Mouse (Mus musculus) neural tube, embryonic 15.5 days (tissue): Measurements from ENCODE around the gene Mapk3. TPM values are rescaled to one million over a fixed set of nuclear protein-coding genes. Genes with fewer than 3 reads are reported as not detected.

Experiments used
- ATAC-seq: fragments of 200-750 bp; cut with Nextera tagmentation; 2 replicates; pipeline ENCODE4 v1.8.0; 2017; ENCODE audit warnings: mild to moderate bottlenecking, moderate TSS enrichment, moderate library complexity; ENCODE audit not compliant: low FRiP score
- H3K27ac ChIP-seq: fragments of 300-500 bp; sonication (generic); replicated peaks from 2 replicates; pipeline ENCODE4 v1.5.1; 2015; ENCODE audit warnings: mild to moderate bottlenecking, inconsistent platforms
- H3K27me3 ChIP-seq: fragments of 300-500 bp; sonication (generic); replicated peaks from 2 replicates; pipeline ENCODE4 v1.6.1; 2015; ENCODE audit warnings: inconsistent platforms
- H3K36me3 ChIP-seq: fragments of 300-500 bp; sonication (generic); 2 replicates; pipeline ENCODE4 v1.6.1; 2015; ENCODE audit warnings: inconsistent platforms
- H3K4me1 ChIP-seq: fragments of 300-500 bp; sonication (generic); 2 replicates; pipeline ENCODE4 v1.6.1; 2015; ENCODE audit warnings: inconsistent platforms
- H3K4me2 ChIP-seq: fragments of 300-500 bp; sonication (generic); 2 replicates; pipeline ENCODE4 v1.6.1; 2015; ENCODE audit warnings: inconsistent platforms, mild to moderate bottlenecking, moderate library complexity
- H3K4me3 ChIP-seq: fragments of 300-500 bp; sonication (generic); replicated peaks from 2 replicates; pipeline ENCODE4 v1.5.1; 2015; ENCODE audit warnings: mild to moderate bottlenecking, inconsistent platforms
- H3K9ac ChIP-seq: fragments of 300-500 bp; sonication (generic); replicated peaks from 2 replicates; pipeline ENCODE4 v1.6.1; 2015; ENCODE audit warnings: mild to moderate bottlenecking, inconsistent platforms
- H3K9me3 ChIP-seq: fragments of 300-500 bp; sonication (generic); replicated peaks from 2 replicates; pipeline ENCODE4 v1.6.1; 2016; ENCODE audit warnings: inconsistent platforms
- WGBS: fragments of 180-500 bp; shearing (Covaris S2); methylation state at CpG from one replicate; pipeline ENCODE4 v1.1.7; 2015; ENCODE audit warnings: mixed read lengths; 5-methylcytosine and 5-hydroxymethylcytosine counted together
- polyA plus RNA-seq: library from polyadenylated mRNA; unstranded; fragments of >200 nt; fragmentation: Nextera tagmentation; extraction: Ambion mirVana; gene quantifications from 2 replicates; pipeline ENCODE4 v1.2.1, GENCODE M21; 2015

Gene Mapk3
- polyA plus RNA-seq, 1 experiment from 2014 or later, result 105 TPM

- H3K4me1 ChIP-seq, result peaks cover 39% of the 10 kb centered on the region
- H3K9ac ChIP-seq, result no peak overlapping the region
- no peak overlapping the region for H3K4me2 ChIP-seq
- 93% methylated on average over 4 of the region's 4 CpGs for WGBS
- no peak overlapping the region for H3K4me3 ChIP-seq
- H3K36me3 ChIP-seq, result peaks cover 65% of the 10 kb centered on the region
- no peak overlapping the region for H3K27ac ChIP-seq
- ATAC-seq, result no peak
- no peaks in the 10 kb centered on the region for H3K27me3 ChIP-seq
- no peaks in the 10 kb centered on the region for H3K9me3 ChIP-seq
Measured at GRCm38 (mm10) chr7:126789141-126789540, 29.7 kb downstream of the Mapk3 start.

DNA sequence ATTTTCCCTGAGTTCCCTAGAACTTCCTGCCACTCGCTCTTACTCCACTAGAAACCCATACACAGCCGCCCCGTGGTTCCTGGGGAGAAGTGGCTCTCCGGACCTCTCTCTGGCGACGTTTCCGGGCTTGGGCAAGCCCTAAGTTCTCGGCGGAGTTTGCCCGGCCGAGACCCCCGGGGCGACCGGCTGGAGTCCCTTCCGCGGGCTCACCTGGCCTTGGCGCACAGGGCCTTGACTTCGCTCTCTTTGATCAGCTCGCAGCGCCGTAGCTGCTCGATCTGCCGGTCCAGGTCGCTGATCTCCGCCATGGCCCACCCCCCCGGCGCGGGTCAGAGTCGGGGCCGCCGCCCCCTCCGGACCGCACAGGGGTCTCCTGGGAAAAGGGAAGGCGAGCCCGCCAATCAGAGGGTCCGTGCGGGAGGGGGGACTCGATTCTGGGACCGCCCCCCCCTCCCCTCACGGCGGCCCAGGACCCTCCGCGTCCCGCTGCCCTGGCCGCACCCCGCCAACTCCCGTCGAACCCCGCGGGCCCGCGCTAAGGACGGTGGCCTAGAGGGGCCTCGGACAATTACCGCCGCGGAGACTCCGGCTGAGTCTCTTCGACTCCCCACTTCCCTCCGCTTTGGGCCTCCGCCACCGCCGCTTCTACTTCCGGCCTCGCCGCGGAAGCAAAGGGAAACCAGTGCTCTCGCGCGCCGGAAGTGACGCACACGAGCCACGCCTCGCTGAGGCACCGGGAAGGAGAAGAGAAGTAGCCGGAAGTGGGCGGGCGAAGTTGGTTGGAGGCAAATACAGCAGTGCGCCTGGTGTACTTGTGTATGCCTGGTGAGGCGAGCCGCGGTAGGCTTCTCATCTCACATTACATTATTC, 32.7 kb downstream of the Mapk3 start, which contains the start of gene Ppp4c:
TSS of gene Ppp4c (minus strand) at position 646 of the 870 bp plus-strand sequence.
- Histone ChIP-seq H3K9me3 (no peaks in the 10 kb centered on the region), H3K27ac (peak within 1 kb of the TSS; percentile 91), H3K4me1 (peaks cover 55% of the 10 kb centered on the region), H3K4me2 (peak within 1 kb of the TSS; percentile 88), H3K36me3 (peaks cover 65% of the 10 kb centered on the region), H3K9ac (peak within 1 kb of the TSS; percentile 85), H3K27me3 (no peaks in the 10 kb centered on the region), H3K4me3 (peak within 1 kb of the TSS; percentile 86)
- ATAC-seq, result peak; percentile 94
- WGBS, result under 1% methylated on average over 78 of the region's 83 CpGs

- H3K9ac ChIP-seq, result peak overlapping the region; percentile 85
- H3K4me2 ChIP-seq, result peak overlapping the region; percentile 88
- H3K36me3 ChIP-seq, result peaks cover 59% of the 10 kb centered on the region
- peak overlapping the region; percentile 86 for H3K4me3 ChIP-seq
- peak overlapping the region; percentile 91 for H3K27ac ChIP-seq
- ATAC-seq, result peak; percentile 20; the same call in 1 of the 2 replicates
- peaks cover 61% of the 10 kb centered on the region for H3K4me1 ChIP-seq
- H3K9me3 ChIP-seq, result no peaks in the 10 kb centered on the region
- WGBS, result 32% methylated on average over 11 of the region's 11 CpGs
- H3K27me3 ChIP-seq, result no peaks in the 10 kb centered on the region
Measured at GRCm38 (mm10) chr7:126792721-126793443, 33.5 kb downstream of the Mapk3 start.

DNA sequence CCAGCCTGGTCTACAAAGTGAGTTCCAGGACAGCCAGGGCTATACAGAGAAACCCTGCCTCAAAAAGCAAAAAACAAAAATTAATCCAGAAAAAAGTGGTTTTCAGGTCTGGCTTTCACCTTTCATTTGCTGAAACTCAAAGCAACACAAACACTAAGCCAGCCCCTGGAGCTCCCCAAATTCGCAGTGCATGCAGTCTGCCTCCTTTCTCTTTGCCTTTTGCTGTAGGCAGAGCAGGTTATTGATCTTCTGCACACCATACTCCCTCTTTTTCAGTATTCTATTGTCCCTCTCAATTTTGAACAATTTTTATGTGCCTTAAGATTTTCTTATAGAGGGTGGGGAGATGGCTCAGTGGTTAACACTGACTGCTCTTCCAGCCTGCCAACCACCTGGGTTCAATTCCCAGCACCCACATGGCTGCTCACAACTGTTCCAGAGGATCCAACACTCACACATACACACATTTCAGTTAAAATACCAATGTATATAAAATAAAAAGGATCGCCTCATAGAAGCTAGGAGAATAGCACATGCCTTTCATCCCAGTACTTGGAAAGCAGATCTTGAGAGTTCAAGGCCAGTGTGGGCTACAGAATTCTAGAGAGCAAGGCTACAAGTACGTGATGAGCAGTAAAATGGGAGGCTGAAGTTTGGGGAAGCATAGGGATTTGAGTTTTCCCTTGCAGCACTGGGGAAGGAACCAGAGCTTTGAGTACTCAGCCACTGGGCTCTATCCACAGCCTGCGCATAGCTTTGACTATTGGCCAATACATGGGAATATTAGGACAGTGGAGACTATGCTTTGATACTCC, 34.3 kb downstream of the Mapk3 start:
- H3K27me3 ChIP-seq, result no peaks in the 10 kb centered on the region
- H3K4me3 ChIP-seq, result no peak overlapping the region
- H3K9me3 ChIP-seq, result no peaks in the 10 kb centered on the region
- H3K9ac ChIP-seq, result no peak overlapping the region
- no peak overlapping the region for H3K4me2 ChIP-seq
- 75% methylated on average over 4 of the region's 4 CpGs for WGBS
- H3K4me1 ChIP-seq, result peaks cover 66% of the 10 kb centered on the region
- peaks cover 51% of the 10 kb centered on the region for H3K36me3 ChIP-seq
- ATAC-seq, result no peak
- 0 out of 2 replicates have a peak overlapping the region, but pooled peaks have one; percentile 91 for H3K27ac ChIP-seq

DNA sequence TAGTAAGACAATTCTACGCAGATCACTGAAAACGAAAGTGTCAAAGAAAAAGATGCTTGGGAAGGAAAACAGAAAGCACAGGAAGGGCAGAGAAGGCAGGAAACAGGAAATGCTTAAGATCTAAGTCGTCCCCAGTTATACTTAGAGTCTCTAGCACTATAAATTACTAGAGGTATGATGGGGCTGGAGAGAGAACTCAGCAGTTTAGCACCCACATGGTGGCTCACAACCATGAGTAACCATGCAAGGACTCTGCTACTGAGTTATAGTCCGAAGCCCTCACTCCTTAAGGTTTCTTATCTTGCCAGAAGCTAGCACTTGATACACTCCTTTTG, 34.8 kb downstream of the Mapk3 start:
- Histone ChIP-seq H3K4me1 (peaks cover 60% of the 10 kb centered on the region), H3K9me3 (no peaks in the 10 kb centered on the region), H3K27ac (no peak overlapping the region), H3K9ac (no peak overlapping the region), H3K4me2 (no peak overlapping the region), H3K36me3 (peaks cover 45% of the 10 kb centered on the region), H3K27me3 (no peaks in the 10 kb centered on the region), H3K4me3 (no peak overlapping the region)
- 83% methylated on average over 4 of the region's 4 CpGs for WGBS
- no peak for ATAC-seq

DNA sequence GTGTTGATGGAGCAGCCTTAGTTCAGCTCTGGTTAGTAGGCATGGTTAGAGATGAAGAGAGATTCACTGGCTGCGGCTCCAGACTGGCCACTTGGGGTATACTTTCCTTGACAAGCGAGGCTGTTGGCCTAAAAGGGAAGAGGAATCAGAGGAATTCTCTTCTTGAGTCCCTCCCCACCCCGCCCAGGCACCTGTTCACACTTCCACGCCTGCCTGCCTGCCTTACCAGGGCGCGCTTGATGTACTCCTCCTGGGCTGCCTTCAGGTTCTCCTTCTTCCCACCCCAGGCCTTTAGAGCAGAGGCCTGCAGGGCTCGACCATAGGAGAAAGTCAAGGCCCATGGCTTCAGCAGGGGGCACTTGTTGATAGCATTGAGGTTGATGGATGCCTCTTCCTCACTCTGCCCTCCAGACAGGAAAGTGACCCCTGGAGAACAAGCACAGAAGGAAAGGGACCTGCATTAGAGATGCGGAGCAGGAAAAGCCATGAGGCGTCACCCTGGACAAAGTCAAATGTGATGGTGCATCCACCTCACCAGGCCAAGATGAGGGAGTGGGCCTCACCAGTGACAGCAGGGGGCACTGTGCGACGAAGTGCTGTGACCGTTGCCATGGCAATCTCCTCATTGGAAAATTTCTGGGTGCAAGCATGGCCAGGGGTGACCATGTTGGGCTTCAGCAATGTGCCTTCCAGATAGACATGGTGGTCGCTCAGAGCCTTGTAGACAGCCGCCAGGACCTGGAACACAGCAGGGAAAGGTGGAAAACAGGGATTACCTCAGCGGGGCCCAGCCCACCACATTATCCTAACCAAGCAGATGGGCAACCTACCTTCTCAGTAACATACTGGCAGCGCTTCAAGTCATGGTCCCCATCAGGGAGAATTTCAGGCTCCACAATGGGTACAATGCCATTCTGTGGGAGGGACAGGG, 36.3 kb downstream of the Mapk3 start:
- no peaks in the 10 kb centered on the region for H3K27me3 ChIP-seq
- H3K4me1 ChIP-seq, result peaks cover 59% of the 10 kb centered on the region
- peaks cover 36% of the 10 kb centered on the region for H3K36me3 ChIP-seq
- no peaks in the 10 kb centered on the region for H3K9me3 ChIP-seq
- H3K27ac ChIP-seq, result no peak overlapping the region
- ATAC-seq, result no peak
- no peak overlapping the region for H3K9ac ChIP-seq
- H3K4me3 ChIP-seq, result 0 out of 2 replicates have a peak overlapping the region, but pooled peaks have one; percentile 85
- no peak overlapping the region for H3K4me2 ChIP-seq
- 77% methylated on average over 16 of the region's 16 CpGs for WGBS

DNA sequence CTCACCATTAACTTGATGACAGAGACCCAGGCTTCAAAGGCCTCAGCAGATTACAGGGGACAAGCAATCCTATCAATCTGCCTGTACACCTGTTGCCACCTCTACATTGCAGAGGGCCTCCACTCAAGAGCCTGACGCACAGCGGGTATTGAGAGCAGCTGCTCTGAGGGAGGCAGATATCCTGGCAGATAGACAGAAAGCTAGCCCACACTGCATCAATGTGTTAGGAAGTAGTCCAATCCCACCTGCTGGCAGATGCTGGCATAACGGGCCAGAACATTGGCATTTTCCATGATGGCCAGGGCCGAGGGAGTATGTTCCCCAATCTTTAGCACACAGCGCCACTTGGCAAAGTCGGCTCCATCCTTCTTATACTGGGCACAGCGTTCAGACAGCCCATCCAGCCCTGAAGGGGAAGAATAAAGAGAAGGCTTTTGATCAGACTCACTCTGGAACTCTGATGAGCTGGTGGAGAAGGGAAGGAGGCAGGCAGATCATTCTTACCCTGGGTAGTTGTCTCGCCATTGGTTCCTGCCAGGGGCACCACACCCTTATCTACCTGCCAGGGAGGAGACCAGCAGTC, 37.0 kb downstream of the Mapk3 start:
- peaks cover 55% of the 10 kb centered on the region for H3K4me1 ChIP-seq
- WGBS, result 69% methylated on average over 8 of the region's 8 CpGs
- no peak overlapping the region for H3K27ac ChIP-seq
- H3K9ac ChIP-seq, result no peak overlapping the region
- H3K36me3 ChIP-seq, result peaks cover 36% of the 10 kb centered on the region
- no peaks in the 10 kb centered on the region for H3K27me3 ChIP-seq
- peak overlapping the region; percentile 89 for H3K4me2 ChIP-seq
- H3K4me3 ChIP-seq, result peak overlapping the region; percentile 85; the same call in 1 of the 2 replicates
- H3K9me3 ChIP-seq, result no peaks in the 10 kb centered on the region
- no peak for ATAC-seq

- H3K4me2 ChIP-seq, result peak within 1 kb of the TSS; percentile 89
- H3K36me3 ChIP-seq, result peaks cover 36% of the 10 kb centered on the region
- no peaks in the 10 kb centered on the region for H3K9me3 ChIP-seq
- H3K4me1 ChIP-seq, result peaks cover 51% of the 10 kb centered on the region
- 26% methylated on average over 21 of the region's 21 CpGs for WGBS
- peak within 1 kb of the TSS; percentile 95 for H3K27ac ChIP-seq
- H3K27me3 ChIP-seq, result no peaks in the 10 kb centered on the region
- H3K4me3 ChIP-seq, result peak within 1 kb of the TSS; percentile 85
- no peak for ATAC-seq
- H3K9ac ChIP-seq, result peak within 1 kb of the TSS; percentile 81
Measured at GRCm38 (mm10) chr7:126797411-126798126, 38.2 kb downstream of the Mapk3 start, which contains the start of gene Fam57b. TSS of gene Fam57b (plus strand) at chr7:126797668.

GRCm38 (mm10) chr7:126798127-126799049, 39.0 kb downstream of the Mapk3 start:
- Histone ChIP-seq H3K4me1 (peaks cover 43% of the 10 kb centered on the region), H3K4me2 (peak overlapping the region; percentile 89), H3K27ac (peak overlapping the region; percentile 95), H3K9me3 (no peaks in the 10 kb centered on the region), H3K4me3 (peak overlapping the region; percentile 85), H3K27me3 (no peaks in the 10 kb centered on the region), H3K9ac (peak overlapping the region; percentile 81), H3K36me3 (peaks cover 36% of the 10 kb centered on the region)
- WGBS, result under 1% methylated on average over 40 of the region's 40 CpGs
- no peak; the same call in 1 of the 2 replicates for ATAC-seq
